ENCODE assay signal across 25 mouse cellular contexts in genomic region chr15:12027807-12028206, GRCm38 (mm10). TPM values are rescaled to one million over a fixed set of nuclear protein-coding genes. Genes with fewer than 3 reads are reported as not detected.
DNase-seq lines count a peak whose midpoint lies in the region; ATAC-seq and TF ChIP-seq lines count a peak whose summit lies in the region.
"Had no signal": no experiment of that assay in that cellular context is flagged by ENCODE, and none has a peak within 500 bp of the region (broad histone marks: within the 10 kb centered on the region; RNA-seq: fewer than 3 reads in every experiment).

No protein-coding gene starts in this region.

- no peak overlapping the region for H3K9ac ChIP-seq in MEL (ENCODE audit: control insufficient read depth, low read depth, low read length, poor library complexity, severe bottlenecking)
- H3K9ac ChIP-seq in midbrain, embryonic 16.5 days (ENCODE audit: low read depth, low read length) = no peak overlapping the region
- H3K9ac ChIP-seq: embryonic facial prominence, embryonic 15.5 days; heart, embryonic 13.5 days; hindbrain, embryonic 14.5 days had no signal

- H3K4me2 ChIP-seq in midbrain, embryonic 16.5 days (ENCODE audit: low read length) = no peak overlapping the region
- H3K4me2 ChIP-seq: embryonic facial prominence, embryonic 15.5 days; heart, embryonic 13.5 days; hindbrain, embryonic 14.5 days had no signal

- no peaks in the 10 kb centered on the region for H3K9me3 ChIP-seq in MEL (replicated peaks; ENCODE audit: insufficient read depth, low read length)
- no peaks in the 10 kb centered on the region for H3K9me3 ChIP-seq in midbrain, embryonic 16.5 days (replicated peaks; ENCODE audit: control insufficient read depth, low read length, poor library complexity, severe bottlenecking)
- H3K9me3 ChIP-seq: embryonic facial prominence, embryonic 15.5 days; forebrain, embryonic 10.5 days; heart, embryonic 13.5 days; hindbrain, embryonic 10.5 days had no signal

- WGBS in midbrain, embryonic 16.5 days = 78% methylated on average over 3 of the region's 3 CpGs

- TF ChIP-seq POLR2A in testis, adult 2 months (IDR thresholded peaks at IDR 0.05; ENCODE audit: control insufficient read depth, low read depth, low read length) = no peak
- no peak for TF ChIP-seq POLR2A in MEL (IDR thresholded peaks at IDR 0.05; ENCODE audit: control insufficient read depth in 1 of 2, insufficient read depth in 1 of 2, low read depth in 1 of 2, low read length in 2 of 2, poor library complexity in 1 of 2)

- no peak for TF ChIP-seq RAD21 in MEL (IDR thresholded peaks at IDR 0.05; ENCODE audit: low read depth, low read length)

- no peaks in the 10 kb centered on the region for H3K27me3 ChIP-seq in testis, adult 2 months (ENCODE audit: control insufficient read depth, insufficient read depth, low read length)
- H3K27me3 ChIP-seq in MEL (ENCODE audit: control insufficient read depth in 1 of 2, insufficient read depth in 2 of 2, low read length in 2 of 2) = no peaks in the 10 kb centered on the region
- H3K27me3 ChIP-seq in midbrain, embryonic 16.5 days (ENCODE audit: control insufficient read depth, insufficient read depth, low read depth, low read length) = no peaks in the 10 kb centered on the region
- H3K27me3 ChIP-seq: embryonic facial prominence, embryonic 15.5 days; heart, embryonic 13.5 days had no signal

- no peak for DNase-seq in testis, postnatal 10 days (ENCODE audit: low spot score)
- peak; percentile 35 for DNase-seq in MEL (ENCODE audit: low read depth, low spot score)
- DNase-seq in retina, postnatal 1 day = no peak
- DNase-seq in right cerebral cortex, postnatal 25 days = no peak
- DNase-seq: adrenal gland, postnatal 14 days; B cell, adult 2 months; cerebellum, adult 2 months; cerebellum, postnatal 10 days; embryo, embryonic 11 days; gastrocnemius, adult 2 months; gastrocnemius, postnatal 25 days had no signal

- no peaks in the 10 kb centered on the region for H3K79me2 ChIP-seq in MEL (ENCODE audit: control insufficient read depth, insufficient read depth, low read length, poor library complexity)

- no peaks in the 10 kb centered on the region for H3K36me3 ChIP-seq in testis, adult 2 months (ENCODE audit: control insufficient read depth, insufficient read depth, low read length)
- H3K36me3 ChIP-seq in MEL (ENCODE audit: control insufficient read depth in 1 of 2, insufficient read depth in 2 of 2, low read length in 2 of 2) = peaks cover 0 to 2% of the 10 kb centered on the region in 2 experiments; a peak in 1 of 4 replicates
- H3K36me3 ChIP-seq in midbrain, embryonic 16.5 days (ENCODE audit: control insufficient read depth, insufficient read depth, low read length) = no peaks in the 10 kb centered on the region
- H3K36me3 ChIP-seq: embryonic facial prominence, embryonic 15.5 days; forebrain, embryonic 10.5 days; heart, embryonic 13.5 days; hindbrain, embryonic 10.5 days had no signal

- no peak for TF ChIP-seq CTCF in testis, adult 2 months (IDR thresholded peaks at IDR 0.05; ENCODE audit: control insufficient read depth, insufficient read depth, insufficient replicate concordance, low read depth, low read length)
- no peak for TF ChIP-seq CTCF in MEL (IDR thresholded peaks at IDR 0.05 in 2 of 3, conservative IDR thresholded peaks at IDR 0.05 in 1 of 3; ENCODE audit: control insufficient read depth in 1 of 3, insufficient read depth in 1 of 3, low read depth in 2 of 3, low read length in 3 of 3, poor library complexity in 1 of 3, severe bottlenecking in 1 of 3)

- H3K27ac ChIP-seq in testis, adult 2 months (ENCODE audit: control insufficient read depth, insufficient read depth, low read depth, low read length) = peak overlapping the region; percentile 36; the same call in 1 of the 2 replicates
- H3K27ac ChIP-seq in MEL (ENCODE audit: control insufficient read depth, low read depth, low read length) = no peak overlapping the region
- no peak overlapping the region for H3K27ac ChIP-seq in midbrain, embryonic 16.5 days (ENCODE audit: low read length)
- H3K27ac ChIP-seq: embryonic facial prominence, embryonic 15.5 days; forebrain, embryonic 10.5 days; gastrocnemius, adult 2 months; heart, embryonic 13.5 days; hindbrain, embryonic 10.5 days; hindbrain, embryonic 14.5 days had no signal

- H3K4me3 ChIP-seq in testis, adult 2 months (ENCODE audit: control insufficient read depth, low read depth, low read length) = no peak overlapping the region
- H3K4me3 ChIP-seq in MEL (ENCODE audit: control insufficient read depth in 1 of 2, insufficient read depth in 1 of 2, low read depth in 2 of 2, low read length in 2 of 2) = no peak overlapping the region
- no peak overlapping the region for H3K4me3 ChIP-seq in midbrain, embryonic 16.5 days (ENCODE audit: low read depth, low read length)
- H3K4me3 ChIP-seq: embryonic facial prominence, embryonic 15.5 days; erythroblast, embryonic 14.5 days; forebrain, embryonic 10.5 days; gastrocnemius, adult 2 months; heart, embryonic 13.5 days; hindbrain, embryonic 10.5 days had no signal

- ATAC-seq in granulocyte monocyte progenitor cell, adult 5-6 weeks (replicated peaks; ENCODE audit: poor library complexity, severe bottlenecking) = peak; percentile 90
- ATAC-seq in monocyte, adult 5-6 weeks (replicated peaks; ENCODE audit: insufficient number of reproducible peaks, low FRiP score, low TSS enrichment, poor library complexity, severe bottlenecking) = peak; percentile 54
- no peak for ATAC-seq in midbrain, embryonic 16.5 days
- ATAC-seq: activated CD4-positive, CD25-positive, alpha-beta regulatory T cell, adult 4 months; CD4-positive, CD25-positive, alpha-beta regulatory T cell, adult 4 months; forebrain, embryonic 14.5 days; Patski had no signal

- H3K4me1 ChIP-seq in testis, adult 2 months (ENCODE audit: control insufficient read depth, insufficient read depth, low read length) = peaks cover 4% of the 10 kb centered on the region
- H3K4me1 ChIP-seq in MEL (ENCODE audit: control insufficient read depth in 1 of 2, insufficient read depth in 2 of 2, low read length in 2 of 2) = peaks cover 0 to 8% of the 10 kb centered on the region in 2 experiments; a peak in 2 of 4 replicates
- H3K4me1 ChIP-seq in midbrain, embryonic 16.5 days (ENCODE audit: control insufficient read depth, insufficient read depth, low read length) = no peaks in the 10 kb centered on the region
- H3K4me1 ChIP-seq: embryonic facial prominence, embryonic 15.5 days; hindbrain, embryonic 10.5 days had no signal

- no peak for TF ChIP-seq EP300 in MEL (IDR thresholded peaks at IDR 0.05; ENCODE audit: low read depth in 1 of 2, low read length in 2 of 2)

TF ChIP-seq in MEL, 35 proteins besides CTCF, POLR2A, EP300 and RAD21:
- TF ChIP-seq GABPA (IDR thresholded peaks at IDR 0.05; ENCODE audit: low read depth, low read length) = no peak
- TF ChIP-seq TCF12 (IDR thresholded peaks at IDR 0.05; ENCODE audit: low read depth, low read length) = no peak
- TF ChIP-seq USF2 (IDR thresholded peaks at IDR 0.05; ENCODE audit: borderline replicate concordance in 1 of 2, insufficient read depth in 1 of 2, low read depth in 1 of 2, low read length in 2 of 2) = no peak
- TF ChIP-seq RCOR1 (IDR thresholded peaks at IDR 0.05; ENCODE audit: low read depth, low read length) = no peak
- TF ChIP-seq SMC3 (IDR thresholded peaks at IDR 0.05; ENCODE audit: low read depth, low read length) = no peak
- no peak for TF ChIP-seq USF1 (IDR thresholded peaks at IDR 0.05; ENCODE audit: low read depth, low read length)
- no peak for TF ChIP-seq MEF2A (IDR thresholded peaks at IDR 0.05; ENCODE audit: extremely low read depth, insufficient replicate concordance, low read depth, low read length, poor library complexity, severe bottlenecking)
- no peak for TF ChIP-seq UBTF (IDR thresholded peaks at IDR 0.05; ENCODE audit: borderline replicate concordance, insufficient read depth, low read depth, low read length)
- no peak for TF ChIP-seq TBP (IDR thresholded peaks at IDR 0.05; ENCODE audit: low read depth, low read length)
- no peak for TF ChIP-seq MAX (IDR thresholded peaks at IDR 0.05; ENCODE audit: low read length)
- no peak for TF ChIP-seq SIN3A (IDR thresholded peaks at IDR 0.05; ENCODE audit: low read length)
- no peak for TF ChIP-seq ZMIZ1 (IDR thresholded peaks at IDR 0.05; ENCODE audit: low read depth, low read length)
- no peak for TF ChIP-seq POLR2AphosphoS5 (IDR thresholded peaks at IDR 0.05; ENCODE audit: borderline replicate concordance, low read depth, low read length)
- TF ChIP-seq ZC3H11A (IDR thresholded peaks at IDR 0.05; ENCODE audit: low read depth, low read length) = no peak
TF ChIP-seq in MEL: peak in this region for 0.

RNA-seq across cellular contexts. Expression of gene Sub1, which starts 31.0 kb away (rescaled TPM):
- polyA plus RNA-seq in testis, adult 2 months (2012; rRNA removed) = 21.7 and 26.3 TPM in 2 replicates
- 369 and 372 TPM in 2 replicates for total RNA-seq in MEL (2012; rRNA removed)
- 100 to 1,000 TPM in 1 of 2 experiments, not detected in 1; 710 TPM for polyA plus RNA-seq in MEL (2012; ENCODE audit: insufficient read depth in 1 of 2, insufficient read length in 2 of 2, low read depth in 1 of 2, low replicate concordance in 2 of 2, missing spikeins in 1 of 2)
- total RNA-seq in granulocyte monocyte progenitor cell, adult 5-6 weeks (2014; fragmentation: Nextera tagmentation) = 545 and 554 TPM in 2 replicates
- 769 and 935 TPM in 2 replicates for total RNA-seq in granulocyte monocyte progenitor cell, adult 5-6 weeks (2017)
- total RNA-seq in monocyte, adult 5-6 weeks (2017) = 663 to 950 TPM (median 750 TPM) in 3 replicates
- polyA plus RNA-seq in midbrain, embryonic 16.5 days (2015; fragmentation: Nextera tagmentation; extraction: Ambion mirVana) = 563 and 582 TPM in 2 replicates
